Mouse (Mus musculus) brain, adult 2 months (tissue): ENCODE results near the gene Gpatch2.
A peak's percentile ranks its signal among the peaks of the same experiment; 100 is the strongest.

ENCODE experiments used
- DNase-seq: peaks from one replicate; pipeline ENCODE4 v3.0.0; 2011; ENCODE audit warnings: low read depth, low spot score

Gpatch2 gene

DNA sequence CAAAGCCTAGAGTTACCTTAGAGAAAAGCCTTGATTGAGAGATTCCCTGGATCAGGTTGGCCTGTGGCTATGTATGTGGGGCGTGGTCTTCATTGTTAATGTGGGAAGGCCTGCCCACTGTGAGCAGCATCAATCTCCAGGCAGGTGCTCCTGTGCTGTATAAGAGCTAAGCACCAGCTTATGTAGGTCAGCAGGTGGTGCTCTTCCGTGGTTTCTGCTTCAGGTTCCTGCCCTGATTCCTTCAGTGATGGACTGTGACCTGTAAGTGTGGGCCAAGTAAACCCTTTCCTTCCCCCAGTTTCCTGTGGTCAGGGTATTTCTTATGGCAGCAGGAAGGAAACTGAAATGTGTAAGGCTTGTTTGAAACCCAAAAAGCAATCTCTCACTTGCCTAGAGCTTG lies 151.5 kb downstream of the Gpatch2 start:
- DNase-seq, result no peak

DNA sequence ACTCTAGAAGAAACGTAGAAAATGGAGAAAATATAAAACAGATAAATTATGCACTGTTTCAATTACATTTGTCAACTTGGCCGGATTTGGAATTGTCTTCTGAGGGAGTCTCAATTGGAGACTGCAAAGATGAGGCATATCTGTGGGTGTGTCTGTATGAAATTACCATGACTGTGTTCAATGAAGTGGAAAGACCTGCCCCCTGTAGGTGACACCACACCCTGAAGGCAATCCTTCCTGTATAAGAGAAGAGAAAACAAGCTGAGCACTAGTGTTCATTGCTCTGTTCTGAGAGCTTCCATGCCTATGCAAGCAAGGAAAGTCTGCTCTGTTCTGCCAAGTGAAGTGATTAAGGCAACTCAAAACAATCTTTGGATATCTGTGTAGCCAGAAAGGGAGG lies 153.7 kb downstream of the Gpatch2 start:
- DNase-seq, result no peak

DNA sequence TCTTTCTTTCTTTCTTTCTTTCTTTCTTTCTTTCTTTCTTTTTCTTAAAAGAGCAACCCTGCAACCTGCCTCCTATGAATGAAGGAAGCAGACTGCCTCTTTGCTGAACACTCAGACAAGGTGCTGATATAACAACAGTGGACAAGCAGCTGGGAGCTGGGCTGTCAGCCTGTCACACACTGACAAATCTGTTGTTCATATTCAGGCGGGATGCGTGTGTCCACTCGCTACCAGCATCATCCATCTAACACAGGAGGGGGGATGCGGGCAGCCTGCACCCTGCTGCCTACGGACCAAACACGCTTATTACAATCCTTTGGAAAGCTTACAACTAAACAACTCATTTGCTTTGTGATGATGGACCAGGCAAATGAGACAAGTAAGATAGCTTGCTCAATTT lies 158.2 kb downstream of the Gpatch2 start:
- DNase-seq, result no peak

- no peak for DNase-seq
Observed at GRCm38 (mm10) chr1:187374418-187374817, 159.1 kb downstream of the Gpatch2 start.

GRCm38 (mm10) chr1:187376946-187377671 lies 161.8 kb downstream of the Gpatch2 start:
- peak; percentile 42 for DNase-seq

DNA sequence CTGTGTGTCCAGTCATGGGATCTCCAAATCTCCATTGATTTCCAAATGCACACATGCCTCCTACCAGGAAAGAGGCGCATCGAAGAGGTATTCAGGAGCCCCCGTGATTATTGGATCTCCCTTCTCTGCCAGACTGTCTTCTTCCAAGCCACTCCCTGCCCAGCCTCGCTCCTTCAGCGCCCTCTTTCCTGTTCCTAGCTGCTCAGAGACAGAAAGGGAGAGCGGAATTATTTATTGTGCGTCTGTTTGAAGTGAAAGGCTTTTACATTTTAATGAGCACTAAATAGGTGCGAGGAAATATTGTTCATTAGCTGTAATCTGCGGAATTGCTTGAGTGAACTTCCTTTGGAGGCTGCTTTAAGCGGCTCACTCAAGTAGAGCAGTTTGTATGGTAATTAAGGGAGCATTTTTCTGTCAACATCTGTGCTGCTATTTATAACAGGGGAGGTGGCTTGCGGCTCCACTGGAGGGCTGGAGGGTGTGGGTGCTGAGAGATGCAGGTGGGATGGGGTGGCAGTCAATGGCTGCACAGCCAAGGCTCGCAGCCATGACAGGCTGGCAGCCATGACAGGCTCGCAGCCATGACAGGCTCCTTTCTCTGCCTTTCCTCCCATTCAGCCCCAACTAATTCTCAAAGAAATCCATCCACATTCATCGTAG lies 162.7 kb downstream of the Gpatch2 start:
- DNase-seq, result peak; percentile 54

GRCm38 (mm10) chr1:187389476-187389875 lies 174.2 kb downstream of the Gpatch2 start:
- DNase-seq, result no peak

- no peak for DNase-seq
Observed at GRCm38 (mm10) chr1:187400834-187401233, 185.5 kb downstream of the Gpatch2 start.
